8 mouse cellular contexts compared by ENCODE assay signal in the genomic region with DNA sequence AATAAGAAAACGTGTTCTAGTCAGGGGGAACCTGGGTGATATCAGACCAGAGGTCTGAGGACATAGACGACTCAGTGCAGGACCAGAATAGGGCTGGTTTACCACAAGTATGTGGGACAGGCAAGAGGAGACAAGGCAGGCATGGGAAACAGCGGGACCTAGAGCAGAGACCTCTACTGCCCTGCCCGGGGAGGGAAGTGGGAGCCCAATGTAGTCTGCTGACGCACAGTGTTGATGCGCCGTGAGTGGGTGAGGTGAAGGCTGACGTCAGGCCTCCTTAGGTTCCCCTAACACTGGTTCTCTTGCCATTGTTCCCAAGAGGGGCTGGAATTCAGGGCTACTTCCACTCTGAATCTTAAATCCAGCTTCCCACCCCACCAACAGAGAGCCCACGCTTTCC. TPM values are rescaled to one million over a fixed set of nuclear protein-coding genes. Genes with fewer than 3 reads are reported as not detected.
A peak's percentile ranks its signal among the peaks of the same experiment; 100 is the strongest.
DNase-seq lines count a peak whose midpoint lies in the region; ATAC-seq and TF ChIP-seq lines count a peak whose summit lies in the region.

No protein-coding gene starts in this region.

- peaks cover 12% of the 10 kb centered on the region for H3K27me3 ChIP-seq in midbrain, embryonic 10.5 days (ENCODE audit: low read depth, poor library complexity, severe bottlenecking)
- no peaks in the 10 kb centered on the region for H3K27me3 ChIP-seq in midbrain, embryonic 11.5 days (ENCODE audit: control insufficient read depth, insufficient read depth, low read length)
- H3K27me3 ChIP-seq in limb, embryonic 10.5 days (ENCODE audit: low read depth, poor library complexity, severe bottlenecking) = no peaks in the 10 kb centered on the region
- H3K27me3 ChIP-seq in midbrain, postnatal 0 days (ENCODE audit: insufficient read depth, low read length) = no peaks in the 10 kb centered on the region

- DNase-seq in midbrain, embryonic 10.5 days (ENCODE audit: low spot score) = no peak
- no peak for DNase-seq in midbrain, embryonic 11.5 days (ENCODE audit: low spot score, missing footprints)
- DNase-seq in limb, embryonic 10.5 days (ENCODE audit: low spot score) = no peak
- no peak for DNase-seq in midbrain, postnatal 0 days (ENCODE audit: low spot score)
- DNase-seq in natural killer cell, adult 2 months (ENCODE audit: low spot score in 2 of 2) = no peak
- no peak for DNase-seq in urinary bladder, postnatal 25 days (ENCODE audit: low spot score)

- peak overlapping the region; percentile 59 for H3K27ac ChIP-seq in midbrain, embryonic 10.5 days (replicated peaks)
- no peak overlapping the region for H3K27ac ChIP-seq in midbrain, embryonic 11.5 days (ENCODE audit: low read depth, low read length)
- H3K27ac ChIP-seq in limb, embryonic 10.5 days = 0 out of 2 replicates have a peak overlapping the region, but pooled peaks have one; percentile 33
- 0 out of 2 replicates have a peak overlapping the region, but pooled peaks have one; percentile 44 for H3K27ac ChIP-seq in midbrain, postnatal 0 days (ENCODE audit: low read depth, low read length)

- TF ChIP-seq CTCF in midbrain, postnatal 0 days (IDR thresholded peaks at IDR 0.05) = no peak

- H3K36me3 ChIP-seq in midbrain, embryonic 10.5 days = no peaks in the 10 kb centered on the region
- no peaks in the 10 kb centered on the region for H3K36me3 ChIP-seq in midbrain, embryonic 11.5 days (ENCODE audit: control insufficient read depth, insufficient read depth, low read length)
- no peaks in the 10 kb centered on the region for H3K36me3 ChIP-seq in limb, embryonic 10.5 days
- no peaks in the 10 kb centered on the region for H3K36me3 ChIP-seq in midbrain, postnatal 0 days (ENCODE audit: insufficient read depth, low read length)

- ATAC-seq in midbrain, embryonic 11.5 days (ENCODE audit: low FRiP score) = no peak
- peak; percentile 31; the same call in 1 of the 2 replicates for ATAC-seq in granulocyte monocyte progenitor cell, adult 5-6 weeks (replicated peaks; ENCODE audit: poor library complexity, severe bottlenecking)
- no peak for ATAC-seq in midbrain, postnatal 0 days (ENCODE audit: low FRiP score)
- no peak for ATAC-seq in activated CD4-positive, CD25-positive, alpha-beta regulatory T cell, adult 4 months

- no peak overlapping the region for H3K4me2 ChIP-seq in midbrain, embryonic 11.5 days
- peak overlapping the region; percentile 41 for H3K4me2 ChIP-seq in midbrain, postnatal 0 days (ENCODE audit: low read depth, low read length, poor library complexity, severe bottlenecking)

- no peak overlapping the region for H3K4me3 ChIP-seq in midbrain, embryonic 10.5 days
- no peak overlapping the region for H3K4me3 ChIP-seq in midbrain, embryonic 11.5 days (ENCODE audit: low read depth, low read length)
- H3K4me3 ChIP-seq in limb, embryonic 10.5 days = no peak overlapping the region
- peak overlapping the region; percentile 13; the same call in 1 of the 2 replicates for H3K4me3 ChIP-seq in midbrain, postnatal 0 days (ENCODE audit: low read depth, low read length)

- no peaks in the 10 kb centered on the region for H3K9me3 ChIP-seq in midbrain, embryonic 10.5 days (replicated peaks)
- H3K9me3 ChIP-seq in midbrain, embryonic 11.5 days (ENCODE audit: control insufficient read depth, low read length) = no peaks in the 10 kb centered on the region
- no peaks in the 10 kb centered on the region for H3K9me3 ChIP-seq in limb, embryonic 10.5 days (replicated peaks)
- no peaks in the 10 kb centered on the region for H3K9me3 ChIP-seq in midbrain, postnatal 0 days (ENCODE audit: low read length)

- H3K4me1 ChIP-seq in midbrain, embryonic 10.5 days = peaks cover 80% of the 10 kb centered on the region
- H3K4me1 ChIP-seq in midbrain, embryonic 11.5 days (ENCODE audit: control insufficient read depth, insufficient read depth, low read length) = peaks cover 26% of the 10 kb centered on the region
- peaks cover 83% of the 10 kb centered on the region for H3K4me1 ChIP-seq in limb, embryonic 10.5 days
- H3K4me1 ChIP-seq in midbrain, postnatal 0 days (ENCODE audit: insufficient read depth, low read length) = peaks cover 34% of the 10 kb centered on the region

- no peak overlapping the region for H3K9ac ChIP-seq in midbrain, embryonic 11.5 days (ENCODE audit: low read length)
- peak overlapping the region; percentile 48; the same call in 1 of the 2 replicates for H3K9ac ChIP-seq in midbrain, postnatal 0 days (replicated peaks; ENCODE audit: low read length, poor library complexity, severe bottlenecking)

- 71% methylated on average over 9 of the region's 9 CpGs for WGBS in midbrain, embryonic 10.5 days
- 62% methylated on average over 9 of the region's 9 CpGs for WGBS in midbrain, embryonic 11.5 days
- WGBS in limb, embryonic 10.5 days = 65% methylated on average over 9 of the region's 9 CpGs
- 46% methylated on average over 9 of the region's 9 CpGs for WGBS in midbrain, postnatal 0 days

RNA-seq across cellular contexts. Expression of a gene that starts 2.7 kb away (rescaled TPM):
- 31.6 and 31.7 TPM in 2 replicates for polyA plus RNA-seq in midbrain, embryonic 10.5 days (2016; fragmentation: Nextera tagmentation; extraction: Ambion mirVana)
- polyA plus RNA-seq in midbrain, embryonic 11.5 days (2014; fragmentation: Nextera tagmentation; extraction: Ambion mirVana) = 26.6 and 27.5 TPM in 2 replicates
- total RNA-seq in granulocyte monocyte progenitor cell, adult 5-6 weeks (2014; fragmentation: Nextera tagmentation) = 8.4 and 12.3 TPM in 2 replicates
- total RNA-seq in granulocyte monocyte progenitor cell, adult 5-6 weeks (2017) = 3.7 and 4.8 TPM in 2 replicates
- polyA plus RNA-seq in limb, embryonic 10.5 days (2016; fragmentation: Nextera tagmentation; extraction: Ambion mirVana) = 41.1 and 41.4 TPM in 2 replicates
- 36.3 and 51.9 TPM in 2 replicates for total RNA-seq in midbrain, postnatal 0 days (2014; rRNA removed)
- 23.2 and 23.7 TPM in 2 replicates for polyA plus RNA-seq in midbrain, postnatal 0 days (2015; fragmentation: Nextera tagmentation; extraction: Ambion mirVana)
- 10 to 100 TPM; 17.2 to 18.6 TPM for polyA plus RNA-seq in activated CD4-positive, CD25-positive, alpha-beta regulatory T cell, adult 4 months (2017; shearing (Covaris generic))
